Mouse (Mus musculus) forebrain, postnatal 0 days (tissue): Measurements from ENCODE around the gene Pcbp3. TPM values are rescaled to one million over a fixed set of nuclear protein-coding genes. Genes with fewer than 3 reads are reported as not detected.

Experiments
- ATAC-seq: fragments of 200-750 bp; cut with Nextera tagmentation; 2 replicates; pipeline ENCODE4 v1.8.0; 2017; ENCODE audit warnings: mild to moderate bottlenecking, moderate library complexity
- DNase-seq: peaks from one replicate; pipeline ENCODE4 v3.0.0-alpha.2; 2015
- H3K27ac ChIP-seq: fragments of 300-500 bp; sonication (generic); 2 replicates; pipeline ENCODE4 v1.5.1; 2014; ENCODE audit warnings: low read depth, mild to moderate bottlenecking, antibody characterized with exemption, low read length, moderate library complexity, mixed read lengths
- H3K27me3 ChIP-seq: fragments of 300-500 bp; sonication (generic); 2 replicates; pipeline ENCODE4 v1.6.1; 2014; ENCODE audit warnings: mild to moderate bottlenecking, low read length, mixed read lengths; ENCODE audit not compliant: insufficient read depth
- H3K36me3 ChIP-seq: fragments of 300-500 bp; sonication (generic); 2 replicates; pipeline ENCODE4 v1.6.1; 2014; ENCODE audit warnings: mild to moderate bottlenecking, moderate library complexity; ENCODE audit not compliant: insufficient read depth
- H3K4me1 ChIP-seq: fragments of 300-500 bp; sonication (generic); 2 replicates; pipeline ENCODE4 v1.6.1; 2014; ENCODE audit warnings: antibody characterized with exemption; ENCODE audit not compliant: insufficient read depth
- H3K4me2 ChIP-seq: fragments of 300-500 bp; sonication (generic); 2 replicates; pipeline ENCODE4 v1.6.1; 2014; ENCODE audit warnings: low read depth, mild to moderate bottlenecking, moderate library complexity
- H3K4me3 ChIP-seq: fragments of 300-500 bp; sonication (generic); 2 replicates; pipeline ENCODE4 v1.5.1; 2014; ENCODE audit warnings: low read depth, low read length, mixed read lengths
- H3K9ac ChIP-seq: fragments of 300-500 bp; sonication (generic); 2 replicates; pipeline ENCODE4 v1.6.1; 2014; ENCODE audit warnings: mild to moderate bottlenecking
- H3K9me3 ChIP-seq: fragments of 300-500 bp; sonication (generic); 2 replicates; pipeline ENCODE4 v1.6.1; 2016; ENCODE audit warnings: low read length
- CTCF ChIP-seq: sonication (generic); IDR thresholded peaks from 2 replicates; pipeline ENCODE4 v1.5.1; 2016; ENCODE audit warnings: antibody characterized with exemption, control low read depth, low read depth
- WGBS: fragments of 180-500 bp; shearing (Covaris S2); extraction: QIAGEN DNeasy Blood & Tissue Kit; methylation state at CpG from one replicate; pipeline ENCODE4 v1.1.7; 2014; 5-methylcytosine and 5-hydroxymethylcytosine counted together
- polyA plus RNA-seq: library from polyadenylated mRNA; unstranded; fragments of >200 nt; fragmentation: Nextera tagmentation; extraction: Ambion mirVana; gene quantifications from 2 replicates; pipeline ENCODE4 v1.2.1, GENCODE M21; 2015
- total RNA-seq: library from RNA; depleted of rRNA; stranded (reverse); fragments of >200 nt; gene quantifications from 2 replicates; pipeline ENCODE4 v1.2.3, GENCODE M21; 2014

The Pcbp3 gene
- total and polyA plus RNA-seq, 2 experiments from 2014 or later = 40.4 to 78.6 TPM

DNA sequence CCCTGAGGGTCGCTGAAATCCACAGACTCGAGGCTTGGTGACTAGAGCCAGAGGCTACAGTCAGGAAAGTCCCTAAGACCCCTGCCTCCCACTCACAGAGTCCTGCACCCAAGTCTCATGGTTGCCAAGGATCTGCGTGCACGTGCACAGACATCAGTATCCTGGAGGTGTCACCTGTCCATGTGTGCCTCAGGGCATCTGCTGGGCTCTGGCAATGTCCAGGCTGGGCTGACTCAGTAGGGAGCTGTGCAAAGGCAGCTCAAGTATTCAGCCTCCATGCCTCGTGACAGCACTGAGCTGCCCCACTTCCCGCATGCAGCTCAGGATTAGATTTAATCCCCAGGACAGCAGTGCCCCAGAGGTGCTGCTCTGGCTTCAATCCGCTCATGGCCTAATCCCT, 145.3 kb downstream of the Pcbp3 start:
- no peak for ATAC-seq
- Histone ChIP-seq H3K27me3 (no peaks in the 10 kb centered on the region), H3K27ac (no peak overlapping the region), H3K4me2 (no peak overlapping the region), H3K9me3 (no peaks in the 10 kb centered on the region), H3K9ac (no peak overlapping the region), H3K4me3 (no peak overlapping the region), H3K4me1 (peaks cover 3% of the 10 kb centered on the region; the same call in 1 of the 2 replicates), H3K36me3 (no peaks in the 10 kb centered on the region)
- TF ChIP-seq CTCF = no peak
- WGBS = 26% methylated on average over 7 of the region's 7 CpGs
- DNase-seq = no peak

DNA sequence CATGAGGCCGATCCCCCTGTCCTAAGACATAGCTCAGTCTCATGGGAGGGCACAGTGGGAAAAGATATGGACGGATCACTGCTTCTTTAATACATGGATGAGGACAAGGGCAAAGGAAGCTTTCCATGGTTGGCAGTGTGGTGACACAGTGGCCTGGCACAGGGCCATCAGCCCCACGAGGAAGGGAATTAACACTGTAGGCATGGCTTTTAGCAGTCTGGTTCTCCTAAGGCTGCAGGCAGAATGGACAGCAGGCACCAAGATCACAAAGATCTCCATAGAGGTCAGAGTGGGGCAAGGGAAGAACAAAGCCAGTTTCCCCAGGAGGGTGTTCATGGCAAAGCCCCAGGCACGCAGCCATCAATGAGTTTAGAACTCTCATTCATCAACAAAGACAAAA, 146.2 kb downstream of the Pcbp3 start:
- DNase-seq = no peak
- Histone ChIP-seq H3K36me3 (no peaks in the 10 kb centered on the region), H3K27me3 (no peaks in the 10 kb centered on the region), H3K9ac (no peak overlapping the region), H3K4me1 (peaks cover 3% of the 10 kb centered on the region; the same call in 1 of the 2 replicates), H3K9me3 (no peaks in the 10 kb centered on the region), H3K4me3 (no peak overlapping the region), H3K4me2 (no peak overlapping the region), H3K27ac (no peak overlapping the region)
- TF ChIP-seq CTCF = no peak
- 37% methylated on average over 4 of the region's 4 CpGs for WGBS
- no peak for ATAC-seq

DNA sequence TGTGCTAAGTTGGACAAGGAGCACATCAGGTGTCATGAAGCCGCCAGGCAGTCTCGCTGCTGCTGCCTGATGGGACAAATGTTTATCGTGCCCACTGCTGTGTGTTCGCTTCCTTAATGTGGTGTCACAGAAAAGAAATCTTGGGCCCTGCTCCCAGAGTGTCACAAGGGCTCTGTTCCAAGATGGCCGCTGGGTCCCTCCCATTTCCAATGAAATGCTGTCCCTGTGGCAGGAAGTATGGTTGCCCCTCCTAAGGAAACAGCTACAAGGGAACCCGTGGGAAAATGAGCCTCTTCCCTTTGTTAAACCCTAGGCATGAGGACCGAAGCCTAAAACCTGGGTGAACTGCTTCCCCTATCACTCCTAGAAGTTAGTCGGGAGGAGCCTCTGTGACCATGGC, 146.9 kb downstream of the Pcbp3 start:
- ATAC-seq = no peak
- no peak for TF ChIP-seq CTCF
- no peaks in the 10 kb centered on the region for H3K9me3 ChIP-seq
- no peak overlapping the region for H3K4me2 ChIP-seq
- no peak overlapping the region for H3K27ac ChIP-seq
- H3K9ac ChIP-seq = no peak overlapping the region
- no peaks in the 10 kb centered on the region for H3K27me3 ChIP-seq
- no peaks in the 10 kb centered on the region for H3K36me3 ChIP-seq
- DNase-seq = no peak
- H3K4me3 ChIP-seq = no peak overlapping the region
- H3K4me1 ChIP-seq = peaks cover 3% of the 10 kb centered on the region; the same call in 1 of the 2 replicates
- 88% methylated on average over 8 of the region's 8 CpGs for WGBS

DNA sequence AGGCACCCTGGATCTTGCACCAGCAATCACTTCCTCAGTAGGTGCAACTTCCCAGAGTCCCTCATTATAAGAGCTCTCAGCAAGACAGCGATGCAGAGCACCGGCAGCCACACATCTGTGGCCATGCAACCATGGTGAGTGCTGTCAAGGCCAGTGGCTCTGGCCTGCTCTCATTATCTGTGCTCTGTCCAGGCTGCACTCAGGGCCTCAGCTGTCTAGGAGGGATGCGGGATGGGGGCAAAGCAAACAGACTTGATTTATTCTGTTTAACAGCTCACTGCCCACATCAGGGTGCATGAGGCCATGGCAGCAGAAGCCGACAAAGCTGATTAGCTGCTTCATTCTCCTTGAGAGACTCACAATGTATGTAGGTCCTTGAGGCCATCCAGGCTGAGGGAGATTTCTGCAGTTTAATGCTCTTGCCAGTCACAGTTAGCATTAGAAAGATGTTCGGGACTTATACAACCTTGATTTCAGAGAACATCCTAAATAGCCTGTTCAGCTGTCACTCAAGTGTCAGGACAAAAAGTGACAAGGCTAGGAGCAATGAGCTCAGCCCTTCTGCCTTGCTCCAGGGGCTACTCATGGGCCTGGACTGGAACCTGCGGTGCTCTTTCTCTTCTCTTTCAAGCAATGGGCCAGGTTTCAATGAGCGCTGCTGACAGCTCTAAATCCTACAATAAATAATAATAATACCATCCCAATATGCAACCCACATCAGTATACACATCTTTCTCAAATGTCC, 151.6 kb downstream of the Pcbp3 start:
- Histone ChIP-seq H3K27ac (no peak overlapping the region), H3K4me3 (no peak overlapping the region), H3K36me3 (no peaks in the 10 kb centered on the region), H3K4me1 (no peaks in the 10 kb centered on the region), H3K9ac (no peak overlapping the region), H3K27me3 (no peaks in the 10 kb centered on the region), H3K9me3 (no peaks in the 10 kb centered on the region), H3K4me2 (no peak overlapping the region)
- ATAC-seq = no peak; the same call in 1 of the 2 replicates
- 34% methylated on average over 7 of the region's 7 CpGs for WGBS
- no peak for TF ChIP-seq CTCF
- DNase-seq = no peak

DNA sequence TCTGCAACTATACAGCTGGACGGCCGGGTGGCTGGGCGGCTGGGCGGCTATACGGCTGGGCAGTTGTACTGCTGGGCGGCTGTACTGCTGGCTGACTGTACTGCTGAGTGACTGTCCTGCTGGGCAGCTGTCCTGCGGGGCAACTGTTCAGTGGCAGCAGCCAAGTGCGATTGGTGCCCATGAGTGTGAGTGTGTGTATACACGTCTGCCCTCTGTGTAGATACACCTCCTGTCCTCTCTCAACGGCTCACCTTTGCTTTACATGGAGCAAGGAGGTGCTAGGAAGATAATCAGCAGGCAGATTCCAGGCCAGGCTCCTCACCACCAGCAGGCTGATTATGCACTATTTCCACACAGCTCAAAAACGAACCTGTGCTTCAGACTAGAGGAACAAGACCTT, 152.2 kb downstream of the Pcbp3 start:
- H3K36me3 ChIP-seq = no peaks in the 10 kb centered on the region
- 79% methylated on average over 11 of the region's 11 CpGs for WGBS
- no peaks in the 10 kb centered on the region for H3K27me3 ChIP-seq
- ATAC-seq (no peak), DNase-seq (no peak)
- H3K4me3 ChIP-seq = no peak overlapping the region
- H3K9me3 ChIP-seq = no peaks in the 10 kb centered on the region
- no peak overlapping the region for H3K9ac ChIP-seq
- no peak for TF ChIP-seq CTCF
- no peak overlapping the region for H3K27ac ChIP-seq
- no peaks in the 10 kb centered on the region for H3K4me1 ChIP-seq
- no peak overlapping the region for H3K4me2 ChIP-seq

DNA sequence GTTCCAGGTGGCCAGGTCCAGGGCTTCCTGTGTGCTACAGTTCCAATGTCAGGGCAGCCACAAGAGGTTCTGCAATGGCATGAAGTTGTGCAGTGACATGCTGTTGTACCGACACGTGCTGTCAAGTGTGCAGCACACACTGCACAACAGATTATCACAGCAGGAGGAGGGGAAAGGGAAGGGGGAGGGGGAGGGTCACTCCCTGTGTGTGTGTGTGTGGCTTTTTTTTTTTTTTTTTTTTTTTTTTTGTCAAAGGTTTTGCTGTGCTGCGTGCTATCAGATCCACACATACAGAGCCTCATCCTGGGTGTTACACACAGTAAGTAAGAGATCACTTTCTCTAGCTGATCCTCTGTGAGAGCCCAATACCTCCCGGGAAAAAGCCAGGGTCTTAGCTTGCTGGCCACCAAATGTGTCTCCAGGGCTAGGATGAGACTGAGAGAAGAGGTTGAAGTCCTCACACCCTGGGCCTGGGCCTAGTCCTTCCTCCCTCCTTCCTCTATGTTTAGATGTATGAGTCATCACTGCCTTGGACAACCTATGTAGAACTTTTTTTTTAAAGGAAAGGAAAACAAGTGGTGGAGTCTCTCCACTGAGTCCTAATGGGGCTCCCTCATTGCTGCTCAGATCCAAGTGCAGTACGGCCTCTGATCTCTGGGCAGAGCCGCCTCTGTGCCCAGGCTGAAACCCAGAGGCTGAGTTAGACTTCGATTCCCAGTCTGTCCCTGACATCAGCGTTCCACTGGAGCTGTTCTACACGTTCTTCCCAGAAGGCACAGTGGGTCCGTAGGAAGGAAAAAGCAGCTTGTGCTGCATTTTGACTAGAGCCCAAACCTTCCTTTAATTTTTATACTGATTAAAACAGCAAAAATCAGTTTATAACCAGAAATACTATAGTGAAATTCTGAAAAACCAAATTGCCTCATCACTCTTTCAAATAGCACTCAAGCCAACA, 153.0 kb downstream of the Pcbp3 start:
- H3K27ac ChIP-seq = no peak overlapping the region
- no peak overlapping the region for H3K9ac ChIP-seq
- 69% methylated on average over 10 of the region's 10 CpGs for WGBS
- ATAC-seq (no peak), DNase-seq (no peak)
- no peak for TF ChIP-seq CTCF
- no peak overlapping the region for H3K4me2 ChIP-seq
- H3K4me1 ChIP-seq = no peaks in the 10 kb centered on the region
- H3K4me3 ChIP-seq = no peak overlapping the region
- H3K27me3 ChIP-seq = no peaks in the 10 kb centered on the region
- H3K36me3 ChIP-seq = no peaks in the 10 kb centered on the region
- no peaks in the 10 kb centered on the region for H3K9me3 ChIP-seq

DNA sequence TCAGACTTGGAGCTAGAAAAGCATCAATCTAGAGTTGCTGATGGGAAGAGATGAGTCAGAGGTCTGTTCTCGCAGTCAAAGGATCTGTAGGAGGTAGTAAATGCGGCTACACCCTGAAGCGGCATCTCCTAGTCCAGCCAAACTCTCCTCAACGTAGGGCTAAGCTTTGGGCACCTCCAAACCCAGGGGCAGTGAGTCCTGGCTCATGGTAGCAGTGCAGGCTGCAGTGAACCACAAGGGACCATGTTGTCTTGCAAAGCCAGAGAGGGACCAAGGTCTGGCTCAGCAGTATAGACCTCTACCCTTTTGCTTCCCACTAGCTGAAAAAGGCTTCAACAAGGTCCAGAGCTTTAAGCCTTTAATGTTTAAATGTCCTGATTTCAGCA, 159.2 kb downstream of the Pcbp3 start:
- H3K27ac ChIP-seq = no peak overlapping the region
- H3K4me3 ChIP-seq = no peak overlapping the region
- no peak overlapping the region for H3K4me2 ChIP-seq
- no peak for ATAC-seq
- H3K27me3 ChIP-seq = no peaks in the 10 kb centered on the region
- no peaks in the 10 kb centered on the region for H3K9me3 ChIP-seq
- H3K9ac ChIP-seq = no peak overlapping the region
- peaks cover 2% of the 10 kb centered on the region; the same call in 1 of the 2 replicates for H3K36me3 ChIP-seq
- TF ChIP-seq CTCF = no peak
- no peaks in the 10 kb centered on the region for H3K4me1 ChIP-seq
- WGBS = 89% methylated on average over 4 of the region's 4 CpGs
- no peak for DNase-seq
